Mouse (Mus musculus) adrenal gland, adult 18-20 months (tissue): ENCODE results near the gene Pkp4. TPM values are rescaled to one million over a fixed set of nuclear protein-coding genes. Genes with fewer than 3 reads are reported as not detected.

Experiments
- DNase-seq, 2 experiments: peaks; one replicate each; pipeline ENCODE4 v3.0.0; 2021 to 2022; ENCODE audit warnings: low spot score in 2 of 2
- total RNA-seq, 2 experiments: library from RNA; stranded (reverse); gene quantifications; 1 replicate in 1 of 2; 2 replicates in 1 of 2; pipeline ENCODE4 v1.2.3; 2021

Pkp4 gene
- total RNA-seq, 2 experiments from 2014 or later: 49.1 to 51.9 TPM

GRCm38 (mm10) chr2:59332523-59332922, 171.9 kb downstream of the Pkp4 start:
- DNase-seq: no peak

- no peak for DNase-seq
Measured at GRCm38 (mm10) chr2:59338501-59338900, 177.9 kb downstream of the Pkp4 start.

- DNase-seq: no peak
Measured at GRCm38 (mm10) chr2:59338926-59339325, 178.3 kb downstream of the Pkp4 start.

- DNase-seq: no peak
Measured at GRCm38 (mm10) chr2:59339776-59340539, 179.3 kb downstream of the Pkp4 start.

- no peak for DNase-seq
Measured at GRCm38 (mm10) chr2:59340878-59341277, 180.2 kb downstream of the Pkp4 start.

GRCm38 (mm10) chr2:59342591-59343210, 182.1 kb downstream of the Pkp4 start:
- no peak for DNase-seq

GRCm38 (mm10) chr2:59343834-59344233, 183.2 kb downstream of the Pkp4 start:
- no peak for DNase-seq

GRCm38 (mm10) chr2:59344699-59345098, 184.0 kb downstream of the Pkp4 start:
- no peak for DNase-seq

GRCm38 (mm10) chr2:59345141-59345839, 184.6 kb downstream of the Pkp4 start:
- DNase-seq: no peak

- DNase-seq: no peak
Measured at GRCm38 (mm10) chr2:59346443-59346842, 185.8 kb downstream of the Pkp4 start.

- DNase-seq: no peak
Measured at GRCm38 (mm10) chr2:59348585-59348984, 187.9 kb downstream of the Pkp4 start.

GRCm38 (mm10) chr2:59350094-59350493, 189.4 kb downstream of the Pkp4 start:
- DNase-seq: no peak

- no peak for DNase-seq
Measured at GRCm38 (mm10) chr2:59351303-59352099, 190.9 kb downstream of the Pkp4 start.

- DNase-seq: no peak
Measured at GRCm38 (mm10) chr2:59353821-59354220, 193.2 kb downstream of the Pkp4 start.

- no peak for DNase-seq
Measured at GRCm38 (mm10) chr2:59355531-59356289, 195.1 kb downstream of the Pkp4 start.

- no peak for DNase-seq
Measured at GRCm38 (mm10) chr2:59359760-59360342, 199.2 kb downstream of the Pkp4 start.

- no peak for DNase-seq
Measured at GRCm38 (mm10) chr2:59361350-59361780, 200.7 kb downstream of the Pkp4 start.

GRCm38 (mm10) chr2:59364156-59364842, 203.6 kb downstream of the Pkp4 start:
- no peak for DNase-seq

- DNase-seq: no peak
Measured at GRCm38 (mm10) chr2:59367191-59367590, 206.5 kb downstream of the Pkp4 start.
